Mouse (Mus musculus) erythroblast, embryonic 14.5 days (primary cell): ENCODE data around the gene Ffar3. TPM values are rescaled to one million over a fixed set of nuclear protein-coding genes. Genes with fewer than 3 reads are reported as not detected.
"Not testable (repeated sequence)": the region's sequence is repeated elsewhere in the genome, so short reads cannot be mapped to it uniquely, and the experiment has no call there.

Experiments used
- H3K27me3 ChIP-seq: 2 replicates; pipeline ENCODE4 v1.6.1; 2012; ENCODE audit warnings: inconsistent platforms; ENCODE audit not compliant: control insufficient read depth
- H3K36me3 ChIP-seq: 2 replicates; pipeline ENCODE4 v1.6.1; 2012; ENCODE audit warnings: mild to moderate bottlenecking, inconsistent platforms; ENCODE audit not compliant: control insufficient read depth
- H3K4me1 ChIP-seq: 2 replicates; pipeline ENCODE4 v1.6.1; 2012; ENCODE audit warnings: inconsistent platforms; ENCODE audit not compliant: control insufficient read depth
- H3K4me3 ChIP-seq: replicated peaks from 2 replicates; pipeline ENCODE3; 2012; ENCODE audit warnings: moderate library complexity, mild to moderate bottlenecking, inconsistent platforms
- H3K9me3 ChIP-seq: 2 replicates; pipeline ENCODE4 v1.6.1; 2012; ENCODE audit warnings: low read length, inconsistent platforms, mixed read lengths; ENCODE audit not compliant: control insufficient read depth
- GATA1 ChIP-seq: IDR thresholded peaks from 2 replicates; pipeline ENCODE4 v1.6.1; 2012; ENCODE audit warnings: low read length, inconsistent platforms, mixed read lengths
- TAL1 ChIP-seq: IDR thresholded peaks from 3 replicates; pipeline ENCODE4 v1.6.1; 2012; ENCODE audit warnings: low read length, inconsistent platforms, mixed read lengths
- polyA plus RNA-seq: library from polyadenylated mRNA; stranded (reverse); fragments of >175 nt; gene quantifications from 2 replicates; pipeline ENCODE4 v1.2.3, GENCODE M21; 2012

Gene Ffar3
- polyA plus RNA-seq, 1 experiment, result not detected

DNA sequence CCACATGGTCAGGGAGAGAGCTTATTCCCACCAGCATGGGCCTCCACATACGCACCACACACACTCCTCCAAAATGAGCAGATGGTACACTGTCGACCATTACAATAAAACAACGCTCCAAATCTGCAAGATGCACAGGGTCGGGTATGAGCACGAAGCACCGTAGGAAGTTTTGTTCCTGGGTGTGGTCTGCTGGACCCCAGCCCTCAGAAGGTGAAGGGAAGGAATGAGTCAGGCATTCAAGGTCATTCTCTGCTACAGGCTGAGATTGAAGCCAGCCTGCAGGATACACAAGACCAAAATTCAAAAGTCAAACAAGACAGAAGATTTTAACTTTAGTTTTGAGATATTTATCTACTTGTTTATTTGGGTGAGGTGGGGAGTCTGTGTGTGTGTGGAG, 8.0 kb downstream of the Ffar3 start:
- H3K36me3 ChIP-seq, result no peaks in the 10 kb centered on the region
- no peak overlapping the region for H3K4me3 ChIP-seq
- no peak for TF ChIP-seq TAL1
- no peaks in the 10 kb centered on the region for H3K27me3 ChIP-seq
- H3K9me3 ChIP-seq, result no peaks in the 10 kb centered on the region
- no peaks in the 10 kb centered on the region for H3K4me1 ChIP-seq

DNA sequence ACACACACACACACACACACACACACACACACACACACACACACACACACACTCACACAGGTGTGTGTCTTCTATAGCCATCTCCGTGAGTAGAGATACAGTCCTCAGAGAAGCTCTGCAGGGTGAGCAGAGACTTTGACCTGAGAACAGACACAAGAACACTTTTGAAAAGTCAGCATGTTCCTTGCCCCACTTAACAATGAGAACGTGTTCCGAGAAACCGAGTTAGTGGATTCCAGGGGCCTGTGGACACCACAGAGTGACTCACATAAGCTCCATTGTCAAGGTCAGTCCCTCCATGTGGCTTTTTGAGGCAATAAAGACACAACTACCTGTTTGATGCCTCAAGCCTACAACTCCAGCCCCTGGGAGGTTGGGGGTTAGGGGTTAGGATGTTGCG, 8.6 kb downstream of the Ffar3 start:
- TF ChIP-seq GATA1 (no peak), TAL1 (no peak)
- H3K36me3 ChIP-seq, result no peaks in the 10 kb centered on the region
- H3K27me3 ChIP-seq, result no peaks in the 10 kb centered on the region
- no peaks in the 10 kb centered on the region for H3K4me1 ChIP-seq
- no peaks in the 10 kb centered on the region for H3K9me3 ChIP-seq
- H3K4me3 ChIP-seq, result no peak overlapping the region

DNA sequence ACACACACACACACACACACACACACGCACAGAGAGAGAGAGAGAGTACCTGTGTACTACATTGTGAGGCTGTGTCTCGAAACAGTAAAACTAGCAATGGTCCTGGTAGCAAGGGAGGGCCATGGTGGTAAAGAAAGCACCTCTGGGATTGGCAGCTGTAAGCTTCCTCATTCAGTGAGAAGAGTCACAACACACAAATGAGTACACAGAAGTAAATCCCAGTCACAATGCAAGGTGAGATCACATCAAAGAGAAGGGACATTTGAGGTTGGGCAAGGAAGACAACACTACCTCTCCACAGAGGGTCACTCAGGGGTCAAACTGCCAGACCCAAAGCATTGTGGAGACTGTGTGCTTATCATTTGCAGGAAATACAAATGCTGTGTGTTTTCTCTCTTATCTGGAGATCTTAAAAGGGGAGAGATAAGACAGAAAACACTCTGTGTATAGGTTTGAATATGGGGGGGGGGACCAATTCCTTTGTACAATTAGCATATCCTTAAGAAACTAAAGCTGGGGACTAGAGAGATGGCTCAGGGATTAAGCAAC, 9.4 kb downstream of the Ffar3 start:
- no peak overlapping the region for H3K4me3 ChIP-seq
- no peaks in the 10 kb centered on the region for H3K4me1 ChIP-seq
- no peaks in the 10 kb centered on the region for H3K27me3 ChIP-seq
- H3K9me3 ChIP-seq, result no peaks in the 10 kb centered on the region
- TF ChIP-seq GATA1 (no peak), TAL1 (no peak)
- H3K36me3 ChIP-seq, result no peaks in the 10 kb centered on the region

GRCm38 (mm10) chr7:30844676-30845297, 11.2 kb downstream of the Ffar3 start:
- Histone ChIP-seq H3K27me3 (no peaks in the 10 kb centered on the region), H3K36me3 (no peaks in the 10 kb centered on the region), H3K4me1 (no peaks in the 10 kb centered on the region), H3K4me3 (no peak overlapping the region), H3K9me3 (no peaks in the 10 kb centered on the region)
- no peak for TF ChIP-seq TAL1

- H3K4me1 ChIP-seq, result no peaks in the 10 kb centered on the region
- TF ChIP-seq GATA1 (no peak), TAL1 (no peak)
- no peaks in the 10 kb centered on the region for H3K36me3 ChIP-seq
- H3K27me3 ChIP-seq, result no peaks in the 10 kb centered on the region
- no peaks in the 10 kb centered on the region for H3K9me3 ChIP-seq
- no peak overlapping the region for H3K4me3 ChIP-seq
Measured at GRCm38 (mm10) chr7:30842092-30842491, 13.9 kb downstream of the Ffar3 start.

DNA sequence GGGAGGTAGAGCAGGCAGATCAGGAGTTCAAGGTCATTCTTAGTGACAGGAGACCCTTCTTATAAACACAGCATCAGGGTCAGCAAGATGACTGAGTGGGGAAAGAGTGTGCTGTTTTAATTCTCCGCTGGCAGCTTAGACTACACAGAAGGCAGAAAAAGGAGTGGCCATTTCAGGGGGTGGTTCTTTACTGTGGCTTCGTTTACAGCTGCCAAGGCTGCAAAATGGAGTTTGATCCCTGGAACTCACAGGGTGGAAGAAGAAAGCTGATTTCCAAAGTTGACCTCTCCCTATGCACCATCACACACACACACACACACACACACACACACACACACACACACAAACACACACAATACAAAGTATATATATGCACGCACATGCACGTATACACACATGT, 14.6 kb downstream of the Ffar3 start:
- Histone ChIP-seq H3K27me3 (no peaks in the 10 kb centered on the region), H3K36me3 (no peaks in the 10 kb centered on the region), H3K4me3 (no peak overlapping the region), H3K4me1 (no peaks in the 10 kb centered on the region), H3K9me3 (no peaks in the 10 kb centered on the region)
- TF ChIP-seq GATA1 (no peak), TAL1 (no peak)

DNA sequence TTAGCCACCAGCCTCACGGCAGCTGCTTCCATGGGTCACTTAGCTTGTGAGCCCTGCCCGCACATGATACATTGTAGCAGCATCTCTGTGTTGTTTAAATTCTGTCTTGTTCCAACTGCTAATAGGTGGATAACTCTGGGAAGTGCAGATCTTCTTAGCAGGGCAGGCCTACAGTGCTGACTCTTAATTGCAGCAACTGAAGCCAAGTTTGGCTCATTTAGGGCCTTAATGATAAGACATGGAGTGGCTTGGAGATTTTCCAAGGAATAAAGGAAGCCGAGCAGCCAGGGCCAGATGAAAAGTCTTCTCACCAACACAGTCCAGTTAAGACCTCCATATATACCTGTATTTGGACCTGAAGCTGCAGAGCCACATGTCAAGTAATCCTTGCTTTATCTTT, 15.7 kb downstream of the Ffar3 start:
- TF ChIP-seq GATA1 (no peak), TAL1 (no peak)
- Histone ChIP-seq H3K4me3 (no peak overlapping the region), H3K4me1 (no peaks in the 10 kb centered on the region), H3K27me3 (no peaks in the 10 kb centered on the region), H3K36me3 (no peaks in the 10 kb centered on the region), H3K9me3 (no peaks in the 10 kb centered on the region)

DNA sequence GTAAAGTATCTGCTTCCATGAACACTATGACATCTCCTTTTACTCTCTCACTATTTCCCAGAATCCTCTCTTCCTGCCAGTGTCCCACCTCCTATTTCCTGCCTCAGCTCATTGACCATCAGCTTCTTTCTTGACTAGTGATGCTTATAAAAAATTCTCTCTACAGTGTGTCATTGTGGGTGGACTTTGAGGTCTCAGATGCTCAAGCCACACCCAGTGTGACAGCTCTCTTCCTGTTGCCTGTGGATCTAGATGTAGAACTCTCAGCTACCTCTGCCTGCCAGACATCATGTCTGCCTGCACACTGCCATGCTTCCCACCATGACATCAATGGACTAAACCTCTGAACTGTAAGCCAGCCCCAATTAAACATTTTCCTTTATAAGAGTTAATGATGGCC, 18.7 kb downstream of the Ffar3 start:
- TF ChIP-seq TAL1 (no peak), GATA1 (no peak)

DNA sequence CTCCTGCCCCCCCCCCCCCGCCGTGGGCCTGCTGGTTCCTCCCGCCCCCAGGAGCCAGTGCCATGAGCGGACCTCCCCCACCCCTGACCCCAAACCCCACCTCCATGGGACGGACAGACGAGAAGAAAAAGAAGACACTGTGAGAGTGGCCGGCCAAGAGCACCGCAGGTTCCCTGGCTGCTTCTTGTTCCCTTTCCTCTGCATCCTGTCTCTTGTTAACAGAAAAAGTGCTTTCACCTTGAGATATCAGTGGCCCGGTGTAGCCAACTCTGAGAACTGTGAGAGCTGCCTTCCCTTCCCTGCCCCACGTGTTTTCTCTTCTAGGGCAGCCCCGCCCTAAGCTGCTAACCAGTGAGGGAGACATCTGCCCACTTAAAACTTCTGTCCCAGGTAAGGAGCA, 23.3 kb downstream of the Ffar3 start:
- H3K4me1 ChIP-seq, H3K36me3 ChIP-seq, H3K4me3 ChIP-seq, H3K9me3 ChIP-seq, H3K27me3 ChIP-seq: not testable (repeated sequence)

More for the DNA sequence above, 18.7 kb downstream of the Ffar3 start:
- H3K36me3 ChIP-seq, result no peaks in the 10 kb centered on the region
- no peaks in the 10 kb centered on the region for H3K4me1 ChIP-seq
- no peaks in the 10 kb centered on the region for H3K9me3 ChIP-seq
- no peaks in the 10 kb centered on the region for H3K27me3 ChIP-seq
- no peak overlapping the region for H3K4me3 ChIP-seq

GRCm38 (mm10) chr7:30832261-30832660, 23.7 kb downstream of the Ffar3 start:
- Histone ChIP-seq H3K27me3 (no peaks in the 10 kb centered on the region), H3K9me3 (peaks cover 2% of the 10 kb centered on the region; the same call in 1 of the 2 replicates), H3K4me3 (no peak overlapping the region), H3K4me1 (no peaks in the 10 kb centered on the region), H3K36me3 (no peaks in the 10 kb centered on the region)
- TF ChIP-seq GATA1 (no peak), TAL1 (no peak)
